ENCODE assay signal across 17 mouse cellular contexts in genomic region chr5:117111064-117111773, GRCm38 (mm10). TPM values are rescaled to one million over a fixed set of nuclear protein-coding genes. Genes with fewer than 3 reads are reported as not detected.
DNase-seq lines count a peak whose midpoint lies in the region; ATAC-seq and TF ChIP-seq lines count a peak whose summit lies in the region.
"Had no signal": no experiment of that assay in that cellular context is flagged by ENCODE, and none has a peak within 500 bp of the region (broad histone marks: within the 10 kb centered on the region; RNA-seq: fewer than 3 reads in every experiment).

No protein-coding gene starts in this region.

- WGBS in intestine, postnatal 0 days = 92% methylated on average over 16 of the region's 16 CpGs
- 90% methylated on average over 16 of the region's 16 CpGs for WGBS in intestine, embryonic 15.5 days
- 93% methylated on average over 16 of the region's 16 CpGs for WGBS in midbrain, postnatal 0 days
- 93% methylated on average over 16 of the region's 16 CpGs for WGBS in midbrain, embryonic 13.5 days

- no peak for DNase-seq in midbrain, postnatal 0 days (ENCODE audit: low spot score)
- DNase-seq in brain, embryonic 14.5 days (ENCODE audit: low read depth) = no peak
- DNase-seq in gastrocnemius, adult 8-10 months (ENCODE audit: low spot score in 2 of 2) = no peak
- no peak for DNase-seq in cerebellum, postnatal 4 days (ENCODE audit: low spot score in 2 of 2)
- DNase-seq: adrenal gland, postnatal 10 days; cerebellum, postnatal 25 days; heart, postnatal 36 days; lung, adult 18-20 months; right cerebral cortex, adult 18-20 months had no signal

- ATAC-seq in intestine, postnatal 0 days = no peak
- ATAC-seq in intestine, embryonic 15.5 days = no peak
- no peak for ATAC-seq in midbrain, postnatal 0 days (ENCODE audit: low FRiP score)
- ATAC-seq in midbrain, embryonic 13.5 days = no peak
- ATAC-seq: inflammation-experienced regulatory T-cells, adult 6 months had no signal

- no peaks in the 10 kb centered on the region for H3K9me3 ChIP-seq in intestine, postnatal 0 days (ENCODE audit: control insufficient read depth)
- no peaks in the 10 kb centered on the region for H3K9me3 ChIP-seq in intestine, embryonic 15.5 days
- no peaks in the 10 kb centered on the region for H3K9me3 ChIP-seq in midbrain, postnatal 0 days (ENCODE audit: low read length)
- H3K9me3 ChIP-seq in midbrain, embryonic 13.5 days = no peaks in the 10 kb centered on the region
- H3K9me3 ChIP-seq: embryonic facial prominence, embryonic 12.5 days; forebrain, embryonic 10.5 days; neural tube, embryonic 15.5 days had no signal

- TF ChIP-seq POLR2A in brain, embryonic 14.5 days (IDR thresholded peaks at IDR 0.05; ENCODE audit: borderline replicate concordance, extremely low read depth, insufficient read depth, insufficient read length, poor library complexity, severe bottlenecking) = no peak

- no peak overlapping the region for H3K9ac ChIP-seq in intestine, postnatal 0 days (ENCODE audit: low read depth, low read length)
- no peak overlapping the region for H3K9ac ChIP-seq in intestine, embryonic 15.5 days
- no peak overlapping the region for H3K9ac ChIP-seq in midbrain, postnatal 0 days (replicated peaks; ENCODE audit: low read length, poor library complexity, severe bottlenecking)
- no peak overlapping the region for H3K9ac ChIP-seq in midbrain, embryonic 13.5 days (replicated peaks)
- H3K9ac ChIP-seq: embryonic facial prominence, embryonic 12.5 days; neural tube, embryonic 15.5 days had no signal

- H3K36me3 ChIP-seq in intestine, postnatal 0 days (ENCODE audit: control insufficient read depth, insufficient read depth) = peaks cover 64% of the 10 kb centered on the region
- peaks cover 43% of the 10 kb centered on the region for H3K36me3 ChIP-seq in intestine, embryonic 15.5 days
- H3K36me3 ChIP-seq in midbrain, postnatal 0 days (ENCODE audit: insufficient read depth, low read length) = peaks cover 48% of the 10 kb centered on the region
- H3K36me3 ChIP-seq in midbrain, embryonic 13.5 days = peaks cover 72% of the 10 kb centered on the region

- no peaks in the 10 kb centered on the region for H3K4me1 ChIP-seq in intestine, postnatal 0 days (replicated peaks; ENCODE audit: control insufficient read depth, insufficient read depth, low read length)
- no peaks in the 10 kb centered on the region; the same call in 1 of the 2 replicates for H3K4me1 ChIP-seq in intestine, embryonic 15.5 days (replicated peaks)
- no peaks in the 10 kb centered on the region for H3K4me1 ChIP-seq in midbrain, postnatal 0 days (ENCODE audit: insufficient read depth, low read length)
- peaks cover 14% of the 10 kb centered on the region for H3K4me1 ChIP-seq in midbrain, embryonic 13.5 days (replicated peaks)

- no peak overlapping the region for H3K4me3 ChIP-seq in intestine, postnatal 0 days (ENCODE audit: low read depth, low read length)
- no peak overlapping the region for H3K4me3 ChIP-seq in intestine, embryonic 15.5 days (replicated peaks)
- no peak overlapping the region for H3K4me3 ChIP-seq in midbrain, postnatal 0 days (ENCODE audit: low read depth, low read length)
- H3K4me3 ChIP-seq in midbrain, embryonic 13.5 days (replicated peaks) = no peak overlapping the region
- H3K4me3 ChIP-seq: embryonic facial prominence, embryonic 12.5 days; forebrain, embryonic 10.5 days; neural tube, embryonic 15.5 days had no signal

- peak; percentile 29 for TF ChIP-seq CTCF in intestine, postnatal 0 days (IDR thresholded peaks at IDR 0.05; ENCODE audit: low read depth)
- peak; percentile 41 for TF ChIP-seq CTCF in midbrain, postnatal 0 days (IDR thresholded peaks at IDR 0.05)
- TF ChIP-seq CTCF in brain, embryonic 14.5 days (IDR thresholded peaks at IDR 0.05; ENCODE audit: borderline replicate concordance, extremely low read depth, insufficient read depth, insufficient read length) = peak; percentile 13; the same call in 1 of the 2 replicates

- no peaks in the 10 kb centered on the region for H3K27me3 ChIP-seq in intestine, postnatal 0 days (replicated peaks; ENCODE audit: control insufficient read depth, insufficient read depth, low read length)
- no peaks in the 10 kb centered on the region for H3K27me3 ChIP-seq in intestine, embryonic 15.5 days (replicated peaks)
- no peaks in the 10 kb centered on the region for H3K27me3 ChIP-seq in midbrain, postnatal 0 days (ENCODE audit: insufficient read depth, low read length)
- H3K27me3 ChIP-seq in midbrain, embryonic 13.5 days = no peaks in the 10 kb centered on the region
- H3K27me3 ChIP-seq: CH12.LX; embryonic facial prominence, embryonic 12.5 days; neural tube, embryonic 15.5 days had no signal

- H3K27ac ChIP-seq in intestine, postnatal 0 days (ENCODE audit: low read depth, low read length) = no peak overlapping the region
- no peak overlapping the region for H3K27ac ChIP-seq in intestine, embryonic 15.5 days
- H3K27ac ChIP-seq in midbrain, postnatal 0 days (ENCODE audit: low read depth, low read length) = no peak overlapping the region
- H3K27ac ChIP-seq in midbrain, embryonic 13.5 days = no peak overlapping the region
- H3K27ac ChIP-seq: embryonic facial prominence, embryonic 12.5 days; forebrain, embryonic 10.5 days; neural tube, embryonic 15.5 days had no signal

- H3K4me2 ChIP-seq in intestine, postnatal 0 days (replicated peaks; ENCODE audit: low read depth) = no peak overlapping the region
- H3K4me2 ChIP-seq in intestine, embryonic 15.5 days (replicated peaks) = no peak overlapping the region
- no peak overlapping the region for H3K4me2 ChIP-seq in midbrain, postnatal 0 days (ENCODE audit: low read depth, low read length, poor library complexity, severe bottlenecking)
- no peak overlapping the region for H3K4me2 ChIP-seq in midbrain, embryonic 13.5 days (replicated peaks)
- H3K4me2 ChIP-seq: embryonic facial prominence, embryonic 12.5 days; neural tube, embryonic 15.5 days had no signal

RNA-seq across cellular contexts. Expression of gene Suds3, which starts 4.7 kb away (rescaled TPM):
- polyA plus RNA-seq in intestine, postnatal 0 days (2015; fragmentation: Nextera tagmentation; extraction: Ambion mirVana) = 41.8 and 47.2 TPM in 2 replicates
- polyA plus RNA-seq in intestine, embryonic 15.5 days (2015; fragmentation: Nextera tagmentation; extraction: Ambion mirVana) = 72.7 and 73.7 TPM in 2 replicates
- 91.5 and 95.0 TPM in 2 replicates for total RNA-seq in midbrain, postnatal 0 days (2014; rRNA removed)
- 63.9 and 70.9 TPM in 2 replicates for polyA plus RNA-seq in midbrain, postnatal 0 days (2015; fragmentation: Nextera tagmentation; extraction: Ambion mirVana)
- polyA plus RNA-seq in midbrain, embryonic 13.5 days (2015; fragmentation: Nextera tagmentation; extraction: Ambion mirVana) = 83.5 and 90.1 TPM in 2 replicates
- 98.4 and 105 TPM in 2 replicates for polyA plus RNA-seq in brain, embryonic 14.5 days (2012; rRNA removed)
- 10 to 100 TPM; 76.0 to 91.9 (median 89.6) TPM for total RNA-seq in gastrocnemius, adult 8-10 months (2022)

RNA-seq across cellular contexts. Expression of gene Taok3, which starts 8.7 kb away (rescaled TPM):
- polyA plus RNA-seq in intestine, postnatal 0 days (2015; fragmentation: Nextera tagmentation; extraction: Ambion mirVana) = 40.4 and 47.7 TPM in 2 replicates
- 44.9 and 45.0 TPM in 2 replicates for polyA plus RNA-seq in intestine, embryonic 15.5 days (2015; fragmentation: Nextera tagmentation; extraction: Ambion mirVana)
- 30.1 and 35.5 TPM in 2 replicates for total RNA-seq in midbrain, postnatal 0 days (2014; rRNA removed)
- polyA plus RNA-seq in midbrain, postnatal 0 days (2015; fragmentation: Nextera tagmentation; extraction: Ambion mirVana) = 61.9 and 65.1 TPM in 2 replicates
- 43.7 TPM in 2 replicates for polyA plus RNA-seq in midbrain, embryonic 13.5 days (2015; fragmentation: Nextera tagmentation; extraction: Ambion mirVana)
- polyA plus RNA-seq in brain, embryonic 14.5 days (2012; rRNA removed) = 24.1 and 41.3 TPM in 2 replicates
- total RNA-seq in gastrocnemius, adult 8-10 months (2022) = 1 to 10 TPM; 3.0 to 4.5 (median 3.7) TPM
